Mouse (Mus musculus): Measurements from ENCODE around the gene Nudt9.
A peak's percentile ranks its signal among the peaks of the same experiment; 100 is the strongest.

The Nudt9 gene

DNA sequence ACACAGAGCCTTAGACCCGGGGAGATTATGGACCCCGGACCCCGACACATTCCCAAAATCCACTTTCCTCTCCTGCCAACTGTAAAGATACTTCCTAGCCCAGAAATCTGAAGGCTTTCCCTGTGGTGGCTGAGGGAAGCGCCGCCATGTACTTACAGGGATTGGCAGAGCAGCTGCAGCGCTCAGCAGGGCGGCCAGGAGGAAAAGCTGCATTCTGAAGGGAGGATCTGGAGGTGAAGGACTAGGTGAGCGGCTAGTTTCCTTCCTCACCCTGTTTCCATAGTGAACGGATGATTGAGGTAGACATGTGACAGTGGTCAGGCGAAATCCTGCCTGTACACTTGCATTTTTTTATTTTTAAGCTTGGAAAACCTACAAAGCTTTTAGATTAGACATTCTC lies 30.3 kb downstream of the Nudt9 start:
- no peak for DNase-seq (ENCODE audit: low spot score in 2 of 2)

DNA sequence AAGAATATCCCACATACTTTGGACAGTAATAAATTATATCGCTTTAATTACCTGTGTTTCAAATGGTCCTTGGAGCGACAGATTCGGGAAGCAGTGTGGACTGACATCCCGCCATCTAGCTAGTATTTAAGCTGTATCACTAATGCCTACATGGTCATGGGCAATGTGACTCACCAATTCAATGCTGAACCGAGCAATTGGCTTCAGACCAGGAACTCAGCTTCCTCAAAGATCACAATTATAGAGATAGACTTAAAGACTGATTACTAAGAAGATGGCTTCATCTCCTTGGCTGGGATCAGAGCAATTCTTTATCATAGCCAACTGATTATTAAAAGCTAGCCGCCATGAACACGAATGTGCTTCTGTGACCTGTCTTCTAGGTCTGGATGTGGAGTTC lies 31.4 kb downstream of the Nudt9 start, which contains the start of gene Gm17660:
Gene Gm17660 (minus strand): TSS at position 101 of the 400 bp plus-strand sequence.
- no peak for DNase-seq (ENCODE audit: low spot score in 2 of 2)

DNA sequence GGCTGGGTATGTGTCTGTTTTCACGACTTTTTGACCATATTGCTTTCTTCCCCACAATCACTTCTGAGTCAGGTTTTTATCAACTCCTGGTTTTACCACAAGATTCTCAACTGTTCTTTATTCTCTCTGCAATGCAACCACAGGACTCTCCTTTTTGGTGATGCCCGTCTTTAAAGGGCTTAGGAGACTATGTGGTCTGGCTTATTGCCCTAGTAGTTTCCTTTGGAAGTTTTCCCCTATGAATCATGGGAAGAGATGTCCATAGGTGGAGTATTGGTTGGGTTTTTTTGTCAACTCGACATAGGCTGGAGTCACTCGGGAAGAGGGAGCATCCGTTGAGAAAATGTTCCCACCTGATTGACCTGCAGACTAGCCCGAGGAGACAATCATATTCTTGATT lies 34.6 kb downstream of the Nudt9 start:
- no peak for DNase-seq (ENCODE audit: low spot score in 2 of 2)

DNA sequence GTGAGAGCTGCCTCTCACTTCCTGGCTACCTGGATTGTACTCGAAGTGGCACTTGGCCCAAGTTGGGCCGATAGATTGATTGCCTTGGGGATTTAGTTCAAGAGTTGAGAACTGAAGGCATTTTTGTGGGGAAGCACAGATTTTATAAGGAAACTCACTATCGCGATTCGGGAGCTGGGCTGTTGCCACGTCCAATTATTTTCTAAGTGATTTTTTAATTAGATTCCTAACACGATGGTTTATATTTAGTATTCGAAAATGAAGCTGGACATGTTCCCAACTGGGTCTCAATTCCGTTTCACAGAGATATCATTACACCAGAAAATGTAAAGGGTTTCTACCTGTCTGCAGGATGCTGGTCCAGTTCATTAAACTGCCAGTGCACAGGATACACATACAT lies 39.3 kb downstream of the Nudt9 start:
- DNase-seq (ENCODE audit: low spot score in 2 of 2), result no peak

DNA sequence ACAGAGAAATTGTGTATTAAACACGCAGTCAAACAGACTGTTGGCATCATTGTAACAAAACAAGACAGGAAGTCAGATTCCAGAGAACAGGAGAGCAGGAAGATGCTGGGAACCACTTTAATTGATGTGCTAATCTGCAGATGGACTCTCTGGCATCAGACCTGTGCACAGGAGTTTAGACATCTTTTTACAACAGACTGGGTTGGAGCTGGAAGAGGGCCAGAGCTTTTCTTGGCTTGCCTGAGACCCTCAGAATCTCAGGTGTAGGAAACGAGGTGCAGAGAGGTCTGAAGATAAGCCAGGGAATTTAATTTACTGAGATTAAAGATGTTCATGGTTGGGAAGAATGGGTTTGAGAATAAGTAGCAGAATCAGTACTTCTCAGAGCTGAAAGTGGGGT lies 43.6 kb downstream of the Nudt9 start:
- DNase-seq (ENCODE audit: low spot score in 2 of 2), result no peak

DNA sequence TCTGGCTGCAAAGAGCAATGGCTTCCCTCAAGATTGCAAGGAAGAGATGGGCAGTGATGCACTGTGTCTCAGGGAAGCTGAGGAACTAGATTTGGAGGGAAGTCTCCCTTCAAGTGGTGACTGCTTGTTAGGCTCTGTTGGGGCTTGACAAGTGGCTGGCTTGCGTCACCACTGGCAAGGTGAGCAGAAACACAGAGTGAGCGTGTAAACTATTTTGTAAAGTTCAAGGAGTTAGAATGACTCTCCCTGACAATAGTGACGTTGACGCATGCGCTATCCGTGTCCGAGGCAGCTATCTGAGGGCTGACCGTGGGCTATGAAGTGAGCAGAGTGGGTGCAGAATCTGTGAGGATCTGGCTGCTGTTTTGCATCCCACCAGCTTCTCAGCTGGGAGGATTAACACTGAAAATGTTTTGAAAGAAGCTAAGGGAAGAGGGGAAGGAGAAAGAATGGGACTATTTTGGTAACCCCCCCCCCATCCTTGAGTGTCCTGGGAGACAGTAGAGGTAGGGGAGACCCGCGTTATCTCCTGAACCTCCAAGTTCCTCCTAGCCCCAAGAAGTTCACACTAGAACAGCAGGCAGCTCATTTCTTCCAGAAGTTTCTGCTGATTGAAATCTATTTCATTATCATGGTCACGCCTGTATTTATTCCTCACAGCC lies 49.4 kb downstream of the Nudt9 start:
- no peak for DNase-seq (ENCODE audit: low spot score in 2 of 2)

DNA sequence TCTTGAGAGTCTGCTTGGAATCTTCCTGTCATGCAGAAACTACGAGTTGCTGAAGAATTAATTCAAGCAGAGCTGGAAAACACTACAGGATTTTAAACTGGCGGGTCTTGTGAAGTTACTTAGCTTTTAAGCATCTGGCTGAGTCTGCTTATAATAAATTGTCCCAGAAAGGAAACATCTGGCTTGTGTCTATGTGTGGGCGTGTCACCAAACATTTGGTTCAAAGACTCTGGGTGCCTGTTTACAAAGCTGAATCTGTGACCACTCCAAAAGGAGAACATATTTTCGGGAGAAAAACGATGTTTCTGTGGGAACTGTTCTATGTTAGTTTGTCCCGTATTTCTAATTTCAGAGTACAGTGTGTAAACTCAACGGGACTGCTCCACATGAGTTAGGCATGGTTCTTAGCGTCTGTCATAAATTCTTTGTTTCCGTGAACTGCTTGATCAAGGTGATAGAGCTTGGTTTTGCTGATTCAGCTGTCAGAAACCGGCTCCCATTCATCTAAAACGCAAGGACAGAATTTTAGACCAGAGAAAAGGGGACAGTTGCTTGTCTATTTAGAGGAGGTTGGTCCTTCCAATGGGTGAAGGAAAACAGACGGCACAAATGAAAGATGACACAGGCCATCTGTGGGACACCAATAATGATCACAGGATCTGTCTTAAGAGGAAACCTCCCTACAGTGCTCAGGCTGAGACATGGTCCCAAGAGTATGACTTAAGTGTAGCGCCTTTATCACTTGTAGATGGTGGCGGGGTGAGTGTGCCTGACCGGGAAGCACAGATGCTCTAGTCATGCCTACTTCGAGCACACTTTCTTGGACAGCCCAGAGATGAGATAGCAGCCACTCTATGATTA lies 50.2 kb downstream of the Nudt9 start:
- no peak for DNase-seq (ENCODE audit: low spot score in 2 of 2)

DNA sequence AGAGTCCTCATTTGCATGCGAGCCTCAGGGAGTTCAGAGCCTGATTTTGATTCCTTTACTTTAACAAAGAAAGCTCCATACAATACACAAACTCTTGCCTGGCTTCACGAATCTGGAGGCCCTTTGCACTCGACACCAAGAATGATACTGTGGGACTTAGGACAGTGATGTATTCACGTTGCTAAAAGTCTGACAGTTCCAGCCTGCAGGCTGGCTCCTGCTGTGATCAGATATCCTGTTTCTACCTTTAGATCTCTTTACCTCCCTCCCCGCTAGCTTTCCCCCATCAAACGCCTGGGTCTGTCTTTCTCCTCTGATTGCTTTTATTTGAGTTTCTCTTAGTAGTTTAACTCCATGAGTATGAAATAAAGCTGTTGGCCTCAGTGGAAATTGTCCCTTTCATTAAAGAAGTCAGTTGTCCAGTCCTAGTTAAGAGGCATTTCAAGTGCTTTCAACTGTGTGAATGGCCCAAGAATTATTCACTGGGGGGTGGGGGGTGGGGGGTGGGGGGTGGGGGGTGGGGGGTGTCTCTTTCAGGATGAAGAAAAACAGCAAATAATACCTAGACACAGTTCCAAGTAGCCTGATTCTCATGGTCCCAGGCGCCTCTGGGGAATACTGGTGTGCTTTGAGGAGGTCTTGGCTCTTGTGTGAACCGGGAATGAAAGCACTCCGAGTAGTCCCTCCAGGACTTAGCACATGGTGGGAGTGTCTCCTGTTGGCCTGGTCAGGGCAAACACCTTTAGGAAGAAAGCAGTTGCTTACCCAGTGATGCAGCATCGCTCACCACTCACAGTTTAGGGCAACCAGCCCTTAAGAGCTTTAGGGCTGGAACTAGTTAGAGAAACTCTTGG lies 55.8 kb downstream of the Nudt9 start:
- DNase-seq (ENCODE audit: low spot score in 2 of 2), result no peak

DNA sequence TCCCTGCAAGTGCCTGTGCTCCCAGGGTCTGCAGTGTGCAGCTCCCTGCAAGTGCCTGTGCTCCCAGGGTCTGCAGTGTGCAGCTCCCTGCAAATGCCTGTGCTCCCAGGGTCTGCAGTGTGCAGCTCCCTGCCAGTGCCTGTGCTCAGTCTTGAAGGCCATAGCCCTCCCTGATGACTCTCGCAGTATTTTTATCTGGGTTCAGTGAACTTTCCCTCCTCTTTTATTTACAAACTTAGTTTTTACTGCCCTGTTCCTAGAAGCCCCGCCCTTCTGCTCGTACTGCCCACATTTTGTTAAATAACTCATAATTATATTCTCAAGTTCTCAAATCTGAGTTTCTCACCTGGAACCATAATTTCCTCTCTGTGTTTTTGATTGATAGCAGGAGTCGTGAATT lies 57.1 kb downstream of the Nudt9 start:
- no peak for DNase-seq (ENCODE audit: low spot score in 2 of 2)

DNA sequence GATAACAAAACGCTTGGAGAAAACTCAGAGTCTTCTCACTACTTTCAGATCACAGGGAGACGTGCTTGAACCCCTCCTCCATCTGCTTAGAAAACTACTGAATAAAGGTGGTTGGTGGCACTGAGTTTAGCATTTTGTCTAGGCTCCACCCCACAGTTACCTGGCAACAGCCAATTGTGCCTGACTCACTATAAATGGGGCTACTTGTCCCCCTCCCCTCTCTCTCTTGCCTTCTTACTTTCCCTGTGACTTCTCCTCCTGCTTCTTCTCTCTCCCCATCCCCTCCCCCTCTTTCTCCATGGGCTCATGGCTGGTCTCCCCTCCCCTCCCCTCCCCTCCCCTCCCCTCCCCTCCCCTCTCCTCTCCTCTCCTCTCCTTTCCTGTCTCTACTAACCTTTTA lies 58.0 kb downstream of the Nudt9 start:
- no peak for DNase-seq (ENCODE audit: low spot score in 2 of 2)

DNA sequence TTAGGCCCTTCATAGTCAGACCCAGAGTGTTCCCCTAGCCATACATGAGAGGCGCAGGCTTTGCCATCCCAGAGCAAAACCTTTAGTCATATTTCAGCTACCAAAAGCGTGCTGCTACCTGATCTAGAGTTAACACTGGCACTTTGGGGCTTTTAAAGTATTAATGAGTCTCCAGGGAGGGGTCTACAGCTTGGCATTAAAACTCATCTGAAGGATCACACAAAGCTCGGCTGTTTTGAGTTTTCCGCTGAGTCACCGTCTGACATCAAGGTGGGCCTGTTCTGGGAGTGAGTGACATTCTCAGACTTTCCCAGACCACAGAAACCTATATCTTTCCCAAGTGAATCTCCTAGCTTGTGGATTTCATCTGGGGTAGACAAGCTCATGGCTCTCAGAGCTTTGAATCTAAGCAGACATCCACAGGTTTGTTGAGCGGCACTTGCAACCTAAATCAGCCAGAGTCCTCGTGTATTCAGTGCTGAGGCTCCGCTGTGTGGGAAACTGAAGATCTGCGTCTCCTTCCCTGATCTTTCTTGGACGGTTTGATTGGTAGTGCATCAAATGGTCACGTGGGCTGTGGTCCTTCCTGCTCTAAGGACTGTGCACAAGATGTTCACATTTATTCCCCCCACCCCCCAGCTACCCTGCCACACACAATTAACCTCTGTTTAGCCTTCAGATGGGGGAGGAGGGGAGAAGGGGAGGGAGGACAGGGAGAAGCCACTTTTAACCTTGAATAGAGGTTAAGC lies 62.2 kb downstream of the Nudt9 start:
- no peak for DNase-seq (ENCODE audit: low spot score in 2 of 2)

DNA sequence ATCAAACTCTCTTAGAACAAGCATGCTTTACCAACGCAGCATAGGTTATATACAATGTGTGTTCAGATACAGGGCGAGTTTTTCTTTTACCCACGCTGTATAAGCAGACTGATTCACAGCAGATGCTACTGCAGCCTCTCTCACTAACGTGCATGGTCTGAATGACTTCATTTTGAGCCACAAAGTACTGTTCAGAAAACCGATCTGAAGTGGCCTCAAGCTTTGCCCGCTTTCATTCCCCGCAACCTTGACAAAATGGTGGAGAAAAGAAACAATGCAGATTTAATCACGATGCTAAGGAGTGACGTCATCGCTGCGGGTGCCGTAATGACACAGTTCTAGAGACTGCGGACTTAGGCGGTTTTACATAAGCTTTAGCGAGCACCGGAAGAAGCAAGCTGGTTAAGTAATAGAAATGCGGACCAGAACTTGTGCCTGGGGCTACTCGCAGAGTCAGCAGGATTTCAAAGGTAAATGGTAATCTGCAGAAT lies 62.8 kb downstream of the Nudt9 start:
- peak; percentile 63 to 70 for DNase-seq (ENCODE audit: low spot score in 2 of 2)

DNA sequence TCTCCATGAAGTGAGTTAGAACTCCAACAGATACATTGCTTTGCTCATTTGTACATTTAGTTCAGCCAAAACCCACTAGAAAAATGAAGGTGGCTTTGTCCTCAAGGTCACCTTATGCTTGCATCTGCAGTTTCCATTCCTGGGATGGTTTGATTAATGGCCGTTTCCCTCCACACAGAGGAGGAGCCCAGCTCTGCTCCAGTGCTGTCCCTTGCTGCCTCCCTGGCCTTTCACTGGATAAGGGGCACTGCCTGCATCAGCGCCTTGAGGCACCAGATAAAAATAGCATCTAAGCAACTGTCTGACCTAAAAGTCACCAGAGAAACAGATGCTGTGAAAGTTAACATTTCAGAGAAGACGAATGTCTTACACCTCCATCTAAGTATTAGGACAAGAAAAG lies 63.4 kb downstream of the Nudt9 start:
- DNase-seq (ENCODE audit: low spot score in 2 of 2), result no peak

DNA sequence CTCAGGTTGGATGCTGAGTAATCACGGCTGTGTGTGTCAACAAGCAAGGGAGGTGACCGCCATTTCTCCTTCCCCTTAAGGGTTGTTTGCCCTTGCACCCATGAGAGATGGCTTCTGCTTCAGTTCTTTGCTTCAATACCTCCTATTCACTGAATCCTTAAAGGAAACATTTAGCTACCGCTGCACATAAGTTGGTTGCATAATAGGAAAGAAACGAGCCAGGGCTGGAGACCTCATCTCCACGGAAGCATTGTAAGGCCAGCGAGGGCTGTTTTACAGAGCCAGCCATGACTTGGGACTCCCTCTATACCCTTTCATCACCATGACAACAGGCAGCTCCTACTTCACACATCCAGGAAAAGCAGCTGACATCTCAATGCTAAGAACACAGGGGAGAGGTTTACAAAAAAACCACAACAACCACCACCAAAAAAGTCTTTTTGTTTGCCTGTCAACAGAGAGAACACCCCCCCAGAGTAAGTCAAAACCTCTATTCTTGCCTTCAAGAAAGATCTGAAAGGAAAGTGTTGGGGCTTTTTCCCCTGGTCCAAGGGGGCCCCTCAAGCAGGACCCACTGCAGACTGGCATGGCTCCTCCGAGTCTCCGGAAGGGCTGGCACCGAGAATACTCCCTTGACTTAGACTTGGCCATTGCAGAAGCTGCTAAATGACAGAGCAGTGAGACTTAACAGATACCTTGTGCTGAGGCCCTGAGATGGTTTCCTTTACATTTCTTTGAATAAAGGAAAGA lies 64.2 kb downstream of the Nudt9 start:
- peak; percentile 66 to 78 for DNase-seq (ENCODE audit: low spot score in 2 of 2)

DNA sequence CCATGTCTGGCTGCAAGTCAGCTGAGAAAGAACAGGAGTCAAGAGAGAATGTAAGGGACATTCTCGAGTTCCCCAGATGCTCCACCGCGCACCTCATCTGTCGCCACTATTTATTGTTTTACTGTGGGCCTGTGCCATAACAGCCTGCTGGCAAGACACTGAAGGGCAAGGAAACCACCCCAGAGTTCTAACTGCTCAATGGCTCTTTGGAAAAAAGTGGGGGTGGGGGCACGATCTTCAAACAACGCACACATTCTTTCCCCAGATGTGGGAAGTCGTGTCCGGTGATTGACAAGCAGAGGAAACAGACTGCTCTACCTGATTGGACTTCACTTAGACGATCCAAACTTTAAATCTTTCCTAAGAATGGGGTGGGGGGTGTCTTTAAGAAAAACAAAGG lies 65.9 kb downstream of the Nudt9 start:
- DNase-seq (ENCODE audit: low spot score in 2 of 2), result no peak

DNA sequence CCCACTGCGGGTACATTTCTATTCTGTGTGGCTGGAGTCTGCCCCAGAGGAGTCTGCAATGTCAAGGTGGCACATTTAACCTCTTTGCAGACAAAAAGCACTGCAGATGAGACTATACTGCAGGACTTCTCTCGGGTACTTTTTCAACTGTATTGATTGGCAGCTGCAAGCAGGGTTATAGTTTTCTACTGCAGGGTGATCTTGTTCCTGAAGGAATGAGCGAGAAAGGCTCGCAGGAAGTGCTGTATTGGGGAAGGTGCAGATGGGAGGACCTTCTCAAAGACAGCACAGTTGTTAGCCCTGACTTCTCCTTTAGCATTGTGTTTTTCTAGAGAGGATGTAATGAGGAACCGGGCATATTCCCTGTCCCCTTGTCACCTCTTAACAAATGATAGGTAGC lies 66.4 kb downstream of the Nudt9 start:
- no peak for DNase-seq (ENCODE audit: low spot score in 2 of 2)

DNA sequence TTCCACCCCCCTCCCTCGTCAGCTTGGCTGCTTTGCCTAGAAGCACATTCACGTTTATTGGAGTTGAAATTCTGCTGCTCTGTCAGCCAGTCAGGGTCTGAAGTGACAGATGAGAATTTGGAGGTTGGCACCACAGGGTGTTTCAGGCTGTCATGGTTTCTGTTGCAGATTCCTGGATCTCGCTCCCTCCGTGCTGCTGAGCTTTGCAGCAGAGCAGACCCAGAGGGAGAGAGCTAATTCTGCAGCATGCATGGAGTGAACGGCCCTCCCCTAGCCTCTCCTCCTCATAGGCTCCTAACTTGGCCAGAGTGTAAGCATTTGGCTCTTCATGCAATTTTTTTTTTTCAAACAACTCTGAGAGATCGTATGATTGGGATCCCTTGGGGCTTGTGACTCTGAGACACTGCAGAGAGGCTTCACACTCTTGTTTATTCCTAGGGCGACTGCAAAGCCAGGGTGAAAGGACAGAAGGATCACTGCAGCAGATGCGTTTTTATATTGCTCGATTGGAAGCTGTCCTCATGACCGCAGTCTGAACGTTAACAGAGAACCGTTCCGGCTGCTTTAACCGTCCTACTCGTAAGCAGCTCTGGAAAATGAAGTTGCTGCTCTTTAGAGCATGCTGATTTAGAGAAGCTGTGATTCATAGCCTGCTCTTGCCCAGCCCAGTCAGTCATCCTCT lies 67.5 kb downstream of the Nudt9 start, which contains the start of gene Sparcl1:
Gene Sparcl1 (minus strand): TSS at position 243 of the 682 bp plus-strand sequence.
- DNase-seq (ENCODE audit: low spot score in 2 of 2), result peak; percentile 52 to 66

Data from right cerebral cortex, postnatal 36 days (tissue).